Mouse (Mus musculus) megakaryocyte progenitor cell, adult 5-6 weeks (primary cell): ENCODE results near the gene Doc2a. TPM values are rescaled to one million over a fixed set of nuclear protein-coding genes. Genes with fewer than 3 reads are reported as not detected.
A peak's percentile ranks its signal among the peaks of the same experiment; 100 is the strongest.
"Not testable (repeated sequence)": the region's sequence is repeated elsewhere in the genome, so short reads cannot be mapped to it uniquely, and the experiment has no call there.

Experiments used
- ATAC-seq: replicated peaks from 2 replicates; pipeline ENCODE4 v1.8.0; 2016; ENCODE audit warnings: mild to moderate bottlenecking, moderate TSS enrichment, inconsistent platforms; ENCODE audit not compliant: poor library complexity
- total RNA-seq, 2 experiments: library from RNA; stranded (forward) in 1 of 2; stranded (reverse) in 1 of 2; fragments of 157-497, 149-512 nt in 1 of 2; fragments of 200-1000 nt in 1 of 2; gene quantifications; 2 replicates each; pipeline versions ENCODE4 v1.2.3 to v1.2.4; 2015 to 2017

Gene Doc2a
- total RNA-seq, 2 experiments from 2014 or later, result not detected

DNA sequence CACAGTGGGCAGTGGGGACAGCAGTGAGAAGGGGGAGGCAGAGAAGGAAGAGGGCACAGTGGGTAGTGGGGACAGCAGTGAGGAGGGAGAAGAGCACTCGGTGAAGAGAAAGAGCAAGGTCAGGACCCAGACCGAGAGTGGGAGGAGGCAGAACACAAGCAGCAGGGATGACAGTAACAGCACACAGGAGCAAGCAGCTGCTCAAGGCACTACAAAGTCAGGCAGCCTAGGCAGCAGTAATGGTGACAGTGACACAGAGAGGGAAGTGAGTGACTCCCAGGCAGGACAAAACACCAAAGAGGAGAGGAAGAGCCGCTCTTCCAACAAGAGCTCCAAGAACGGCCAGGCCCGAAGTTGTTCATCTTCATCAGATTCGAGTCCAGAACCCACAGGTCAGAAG, 16.6 kb downstream of the Doc2a start:
- no peak for ATAC-seq

DNA sequence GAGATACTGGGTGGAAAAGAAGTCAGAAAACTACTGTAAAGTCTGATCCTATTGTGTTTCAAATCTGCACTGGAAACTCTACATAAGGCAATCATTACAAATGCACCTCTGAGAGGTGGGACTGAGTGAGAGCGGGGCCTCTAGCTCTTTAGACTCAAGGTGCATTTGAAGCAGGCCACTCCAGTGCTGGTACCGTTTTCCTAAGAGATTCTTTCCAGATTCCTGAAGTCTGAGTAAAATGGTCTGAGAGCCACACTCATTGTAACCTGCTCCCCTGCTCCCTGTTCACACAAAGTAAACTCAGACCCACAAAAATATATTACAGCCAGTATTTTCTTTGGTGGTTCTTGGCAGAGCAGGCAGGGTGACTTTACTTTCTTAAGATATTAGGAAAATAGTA, 20.3 kb downstream of the Doc2a start:
- no peak for ATAC-seq

- ATAC-seq, result no peak
These were observed 20.8 kb downstream of the Doc2a start for GRCm38 (mm10) chr7:126868003-126868402.

DNA sequence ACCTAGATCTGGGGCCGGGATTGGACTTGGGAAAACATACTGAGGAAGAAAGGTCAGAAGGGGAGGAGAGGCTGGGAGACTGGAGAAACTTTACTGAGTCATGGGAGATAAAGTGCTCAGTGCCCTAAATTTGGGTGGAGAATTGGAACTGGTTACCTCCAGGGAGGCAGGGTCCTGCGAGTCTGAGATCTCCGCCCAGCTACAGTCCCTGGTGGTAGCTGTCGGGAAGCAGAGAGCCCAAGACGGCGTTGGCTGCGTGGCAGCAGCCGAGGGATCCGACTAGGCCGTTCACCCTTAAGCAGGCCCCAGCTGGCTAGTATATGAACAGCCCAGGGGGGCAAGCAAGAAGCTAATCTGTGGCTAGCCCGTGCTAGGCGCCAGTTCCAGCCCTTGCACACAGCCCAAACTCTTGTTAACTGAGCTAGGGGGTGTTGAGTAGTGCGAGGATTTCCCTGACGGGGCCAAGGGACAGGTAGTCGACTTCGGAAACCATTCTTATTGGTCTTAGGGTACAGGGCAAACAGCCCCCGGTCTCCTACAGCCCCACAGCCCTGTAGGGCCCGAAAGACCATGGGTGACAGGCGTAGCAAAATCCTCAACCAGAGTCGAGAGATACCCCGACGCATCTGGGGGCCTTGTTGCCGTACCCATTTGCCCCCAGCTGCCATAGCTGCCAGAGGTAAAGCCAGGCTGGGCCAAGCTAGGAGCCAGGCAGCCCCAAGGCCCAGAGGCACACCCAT, 22.7 kb downstream of the Doc2a start:
- no peak for ATAC-seq

DNA sequence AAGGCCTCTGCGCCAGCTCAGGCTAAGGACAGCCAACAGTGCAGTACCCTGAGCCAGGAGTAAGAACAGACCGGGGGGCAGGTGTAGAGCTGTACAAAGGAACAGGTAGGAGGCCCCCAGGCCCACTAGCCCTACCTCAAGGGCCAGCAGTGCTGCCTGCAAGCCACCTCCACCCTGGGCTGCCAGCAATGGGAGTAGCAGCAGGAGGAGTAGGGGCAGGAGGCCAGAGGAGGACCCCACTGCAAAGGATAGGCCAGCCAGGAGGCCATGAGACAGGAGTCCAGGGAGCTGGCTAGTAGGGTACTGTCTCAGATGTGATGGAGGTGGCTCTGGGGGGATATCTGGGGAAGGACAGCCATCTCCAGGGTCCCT, 23.3 kb downstream of the Doc2a start:
- no peak for ATAC-seq

DNA sequence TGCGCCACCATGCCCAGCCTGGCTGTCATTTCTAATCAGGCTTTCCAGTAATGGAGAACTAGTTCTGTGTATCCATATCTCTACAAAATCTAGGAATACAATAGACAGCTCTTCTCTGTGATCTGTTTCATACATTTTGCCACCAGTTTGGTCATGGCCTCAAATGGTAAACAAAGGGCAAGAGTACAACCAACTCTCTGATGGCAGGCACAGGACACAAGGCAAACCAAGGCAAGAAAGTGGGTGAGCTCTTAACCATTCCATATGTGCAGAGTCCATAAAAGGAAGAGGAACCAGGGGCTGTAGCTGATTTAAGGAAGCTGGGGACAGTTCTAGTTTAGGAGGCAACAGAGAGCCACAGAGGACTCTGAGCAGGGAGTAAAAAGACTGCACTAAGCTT, 30.0 kb downstream of the Doc2a start:
- ATAC-seq, result no peak

GRCm38 (mm10) chr7:126881040-126881439, 33.8 kb downstream of the Doc2a start:
- ATAC-seq, result no peak

GRCm38 (mm10) chr7:126883731-126884181, 36.5 kb downstream of the Doc2a start:
- no peak for ATAC-seq

GRCm38 (mm10) chr7:126884286-126885164, 37.3 kb downstream of the Doc2a start, which contains the start of gene Taok2:
Gene Taok2, minus strand, starts transcription at chr7:126884703.
- peak; percentile 94 for ATAC-seq

DNA sequence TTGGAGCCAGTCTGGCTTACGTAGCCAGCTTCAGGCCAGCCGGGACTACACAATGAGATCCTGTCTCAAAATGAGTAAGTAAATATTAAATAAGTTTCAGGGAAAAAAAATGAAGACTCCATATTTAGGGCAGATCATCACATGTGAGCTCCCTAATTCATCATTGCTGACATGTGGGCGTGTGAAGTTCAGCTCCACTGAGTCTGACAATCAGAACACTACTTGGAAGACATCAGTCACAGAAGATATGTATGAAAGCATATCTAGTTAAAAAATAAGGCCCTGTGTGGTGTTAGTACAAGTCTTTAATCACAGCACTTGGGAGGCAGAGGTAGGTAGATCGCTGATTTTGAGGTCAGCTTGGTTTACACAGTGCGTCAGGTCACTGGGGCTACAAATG, 40.1 kb downstream of the Doc2a start:
- no peak for ATAC-seq

- no peak for ATAC-seq
These were observed 41.6 kb downstream of the Doc2a start for GRCm38 (mm10) chr7:126888852-126889251.

- ATAC-seq, result peak; percentile 25
These were observed 49.7 kb downstream of the Doc2a start for GRCm38 (mm10) chr7:126896912-126897311.

GRCm38 (mm10) chr7:126897390-126898101, 50.3 kb downstream of the Doc2a start:
- ATAC-seq, result peak; percentile 71

DNA sequence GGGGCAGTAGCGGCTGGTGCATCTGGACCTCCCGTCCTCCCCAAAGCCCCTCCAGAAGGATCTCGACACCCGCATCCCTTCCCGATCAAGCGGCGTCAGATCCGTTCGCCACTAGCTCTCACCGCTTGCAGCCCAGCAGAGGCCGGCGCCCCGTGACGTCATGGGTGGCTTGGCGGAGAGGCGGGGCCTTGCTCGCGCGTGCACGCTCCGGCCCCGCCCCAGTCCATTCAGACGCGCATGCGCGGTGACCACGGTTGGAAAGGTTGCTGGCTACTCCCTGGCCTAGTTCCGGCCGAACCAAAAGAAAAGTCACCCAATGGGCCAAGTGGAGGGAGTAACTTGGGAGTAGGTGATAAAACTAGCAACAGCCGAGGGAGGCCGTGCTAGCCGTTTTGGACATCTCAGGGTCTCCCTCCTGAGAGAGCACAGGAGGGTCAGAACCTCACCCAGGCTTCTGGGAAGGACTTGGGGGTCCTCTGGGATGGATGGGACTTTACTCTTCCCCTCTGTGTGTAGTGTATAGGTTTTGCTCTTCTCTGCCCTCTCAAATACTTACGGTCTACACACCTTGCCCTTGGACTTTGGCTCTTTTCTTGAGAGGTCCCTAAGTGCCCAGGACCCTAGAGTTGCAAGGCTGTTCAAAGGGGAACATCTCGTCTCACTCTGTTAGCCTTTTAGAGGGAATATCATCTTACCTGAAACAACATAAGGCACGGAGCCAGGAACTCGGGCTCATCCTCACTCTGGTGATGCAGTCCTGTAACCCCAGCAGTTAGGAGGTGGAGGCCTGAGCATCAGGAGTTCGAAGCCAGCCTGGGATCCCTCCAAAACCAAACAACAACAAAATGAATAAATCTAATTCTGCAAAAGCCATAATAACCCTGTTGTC, 51.1 kb downstream of the Doc2a start:
- ATAC-seq, result peak; percentile 89

DNA sequence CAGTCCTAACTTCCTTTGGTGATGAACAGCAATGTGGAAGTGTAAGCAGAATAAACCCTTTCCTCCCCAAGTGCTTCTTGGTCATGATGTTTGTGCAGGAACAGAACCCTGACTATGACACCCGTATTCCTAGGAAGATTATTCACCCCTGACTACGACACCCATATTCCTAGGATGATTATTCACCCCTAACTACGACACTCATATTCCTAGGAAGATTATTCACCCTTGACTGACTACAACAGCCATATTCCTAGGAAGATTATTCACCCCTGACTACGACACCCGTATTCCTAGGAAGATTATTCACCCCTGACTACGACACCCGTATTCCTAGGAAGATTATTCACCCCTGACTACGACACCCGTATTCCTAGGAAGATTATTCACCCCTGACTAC, 52.6 kb downstream of the Doc2a start:
- ATAC-seq, result not testable (repeated sequence)

Other genes with a start within 250 kb of the Doc2a start
Only the 30 nearest of the 31 such genes appear.
- 0.17 and 1.6 TPM in 2 replicates for gene Nupr1, start 216.6 kb upstream of the Doc2a start, total RNA-seq (2015)
- 0.92 and 1.3 TPM in 2 replicates for gene Nupr1, start 216.6 kb upstream of the Doc2a start, total RNA-seq (2017)
- 65.7 and 74.6 TPM in 2 replicates for gene Sgf29, start 198.1 kb upstream of the Doc2a start, total RNA-seq (2015)
- 40.1 and 52.5 TPM in 2 replicates for gene Sgf29, start 198.1 kb upstream of the Doc2a start, total RNA-seq (2017)
- 1.7 and 3.2 TPM in 2 replicates for gene Sult1a1, start 171.0 kb upstream of the Doc2a start, total RNA-seq (2015)
- gene Sult1a1, start 171.0 kb upstream of the Doc2a start, total RNA-seq (2017), result 1.0 and 3.6 TPM in 2 replicates
- 89.8 and 95.2 TPM in 2 replicates for gene Bola2, start 152.0 kb upstream of the Doc2a start, total RNA-seq (2015)
- 168 and 218 TPM in 2 replicates for gene Bola2, start 152.0 kb upstream of the Doc2a start, total RNA-seq (2017)
- 4.2 and 4.8 TPM in 2 replicates for gene Slx1b, start 151.6 kb upstream of the Doc2a start, total RNA-seq (2015)
- gene Slx1b, start 151.6 kb upstream of the Doc2a start, total RNA-seq (2017), result 4.6 and 4.7 TPM in 2 replicates
- 259 and 365 TPM in 2 replicates for gene Coro1a, start 139.6 kb upstream of the Doc2a start, total RNA-seq (2015)
- 366 and 525 TPM in 2 replicates for gene Coro1a, start 139.6 kb upstream of the Doc2a start, total RNA-seq (2017)
- 86.5 and 106 TPM in 2 replicates for gene Mapk3, start 87.8 kb upstream of the Doc2a start, total RNA-seq (2015)
- 36.0 and 41.3 TPM in 2 replicates for gene Mapk3, start 87.8 kb upstream of the Doc2a start, total RNA-seq (2017)
- gene Gdpd3, start 81.1 kb upstream of the Doc2a start, total RNA-seq (2015), result 8.4 and 13.3 TPM in 2 replicates
- gene Gdpd3, start 81.1 kb upstream of the Doc2a start, total RNA-seq (2017), result 7.1 and 7.7 TPM in 2 replicates
- 25.4 and 32.4 TPM in 2 replicates for gene Ypel3, start 70.5 kb upstream of the Doc2a start, total RNA-seq (2015)
- gene Ypel3, start 70.5 kb upstream of the Doc2a start, total RNA-seq (2017), result 11.8 and 15.1 TPM in 2 replicates
- gene Tbx6, start 65.9 kb upstream of the Doc2a start, total RNA-seq (2015), result 0.34 and 0.42 TPM in 2 replicates
- gene Tbx6, start 65.9 kb upstream of the Doc2a start, total RNA-seq (2017), result 0.14 TPM in 1 of 2 replicates, not detected in the other
- 209 and 216 TPM in 2 replicates for gene Ppp4c, start 54.9 kb upstream of the Doc2a start, total RNA-seq (2015)
- gene Ppp4c, start 54.9 kb upstream of the Doc2a start, total RNA-seq (2017), result 113 and 131 TPM in 2 replicates
- not detected in 2 replicates for gene Fam57b, start 49.7 kb upstream of the Doc2a start, total RNA-seq (2015)
- gene Fam57b, start 49.7 kb upstream of the Doc2a start, total RNA-seq (2017), result not detected in 2 replicates
- gene 4930451I11Rik, start 15.8 kb upstream of the Doc2a start, total RNA-seq (2015), result not detected in 2 replicates
- not detected in 2 replicates for gene 4930451I11Rik, start 15.8 kb upstream of the Doc2a start, total RNA-seq (2017)
- gene Hirip3, start 14.6 kb downstream of the Doc2a start, total RNA-seq (2015), result 21.8 and 27.5 TPM in 2 replicates
- 215 and 246 TPM in 2 replicates for gene Hirip3, start 14.6 kb downstream of the Doc2a start, total RNA-seq (2017)
- gene Ino80e, start 15.0 kb downstream of the Doc2a start, total RNA-seq (2015), result 83.1 and 83.9 TPM in 2 replicates
- gene Ino80e, start 15.0 kb downstream of the Doc2a start, total RNA-seq (2017), result 36.3 and 38.5 TPM in 2 replicates
- 16.5 and 19.4 TPM in 2 replicates for gene Taok2, start 37.3 kb downstream of the Doc2a start, total RNA-seq (2015)
- 30.2 and 32.6 TPM in 2 replicates for gene Taok2, start 37.3 kb downstream of the Doc2a start, total RNA-seq (2017)
- gene Tmem219, start 75.5 kb downstream of the Doc2a start, total RNA-seq (2015), result 19.1 and 28.8 TPM in 2 replicates
- 19.8 and 36.4 TPM in 2 replicates for gene Tmem219, start 75.5 kb downstream of the Doc2a start, total RNA-seq (2017)
- 6.6 and 11.5 TPM in 2 replicates for gene Kctd13, start 81.5 kb downstream of the Doc2a start, total RNA-seq (2015)
- gene Kctd13, start 81.5 kb downstream of the Doc2a start, total RNA-seq (2017), result 8.9 and 13.2 TPM in 2 replicates
- gene Asphd1, start 102.2 kb downstream of the Doc2a start, total RNA-seq (2015), result not detected in 2 replicates
- not detected in 2 replicates for gene Asphd1, start 102.2 kb downstream of the Doc2a start, total RNA-seq (2017)
- 0.46 and 1.6 TPM in 2 replicates for gene Sez6l2, start 103.1 kb downstream of the Doc2a start, total RNA-seq (2015)
- 0.34 and 0.37 TPM in 2 replicates for gene Sez6l2, start 103.1 kb downstream of the Doc2a start, total RNA-seq (2017)
- 41.2 and 42.3 TPM in 2 replicates for gene Cdipt, start 128.5 kb downstream of the Doc2a start, total RNA-seq (2015)
- 50.1 and 54.7 TPM in 2 replicates for gene Cdipt, start 128.5 kb downstream of the Doc2a start, total RNA-seq (2017)
- gene Cdiptos, start 128.7 kb downstream of the Doc2a start, total RNA-seq (2015), result 4.3 and 4.9 TPM in 2 replicates
- gene Cdiptos, start 128.7 kb downstream of the Doc2a start, total RNA-seq (2017), result 0.62 and 3.2 TPM in 2 replicates
- gene Mvp, start 167.2 kb downstream of the Doc2a start, total RNA-seq (2015), result 2.2 and 5.1 TPM in 2 replicates
- gene Mvp, start 167.2 kb downstream of the Doc2a start, total RNA-seq (2017), result 17.4 and 19.2 TPM in 2 replicates
- not detected in 2 replicates for gene Pagr1b, start 169.1 kb downstream of the Doc2a start, total RNA-seq (2015)
- not detected in 2 replicates for gene Pagr1b, start 169.1 kb downstream of the Doc2a start, total RNA-seq (2017)
- gene Pagr1a, start 169.9 kb downstream of the Doc2a start, total RNA-seq (2015), result 44.2 and 55.4 TPM in 2 replicates
- gene Pagr1a, start 169.9 kb downstream of the Doc2a start, total RNA-seq (2017), result 39.8 and 48.1 TPM in 2 replicates
- 0.69 TPM in 1 of 2 replicates, not detected in the other for gene Gm42742, start 173.7 kb downstream of the Doc2a start, total RNA-seq (2015)
- 0.21 and 3.7 TPM in 2 replicates for gene Gm42742, start 173.7 kb downstream of the Doc2a start, total RNA-seq (2017)
- gene Prrt2, start 173.8 kb downstream of the Doc2a start, total RNA-seq (2015), result 0.74 and 1.1 TPM in 2 replicates
- 0.44 TPM in 1 of 2 replicates, not detected in the other for gene Prrt2, start 173.8 kb downstream of the Doc2a start, total RNA-seq (2017)
- gene Maz, start 179.6 kb downstream of the Doc2a start, total RNA-seq (2015), result 93.4 and 103 TPM in 2 replicates
- gene Maz, start 179.6 kb downstream of the Doc2a start, total RNA-seq (2017), result 64.2 and 64.5 TPM in 2 replicates
- 76.8 and 89.8 TPM in 2 replicates for gene Kif22, start 195.1 kb downstream of the Doc2a start, total RNA-seq (2015)
- gene Kif22, start 195.1 kb downstream of the Doc2a start, total RNA-seq (2017), result 67.8 and 84.8 TPM in 2 replicates
- gene Zg16, start 239.9 kb downstream of the Doc2a start, total RNA-seq (2015), result 4.4 and 4.7 TPM in 2 replicates
- gene Zg16, start 239.9 kb downstream of the Doc2a start, total RNA-seq (2017), result 1.7 and 4.0 TPM in 2 replicates